Mouse (Mus musculus): ENCODE measurements around the gene Clec14a. TPM values are rescaled to one million over a fixed set of nuclear protein-coding genes. Genes with fewer than 3 reads are reported as not detected.
"Not testable (repeated sequence)": the region's sequence is repeated elsewhere in the genome, so short reads cannot be mapped to it uniquely, and the experiment has no call there.

Clec14a gene
- 9.9 and 10.3 TPM in 2 replicates for polyA plus RNA-seq (2015; fragmentation: Nextera tagmentation; extraction: Ambion mirVana)

GRCm38 (mm10) chr12:58268563-58269501 lies at the start of gene Clec14a:
Gene Clec14a (minus strand): TSS chr12:58269290.
- peak within 1 kb of the TSS; percentile 37; the same call in 1 of the 2 replicates for H3K9ac ChIP-seq (replicated peaks)

GRCm38 (mm10) chr12:58307835-58308234 lies 38.7 kb upstream of the Clec14a start:
- DNase-seq (no peak), ATAC-seq (no peak)
- Histone ChIP-seq H3K9ac (replicated peaks) (no peak overlapping the region), H3K4me3 (ENCODE audit: low read depth, low read length) (no peak overlapping the region), H3K9me3 (ENCODE audit: low read length) (no peaks in the 10 kb centered on the region), H3K27me3 (ENCODE audit: insufficient read depth, low read length) (no peaks in the 10 kb centered on the region), H3K27ac (ENCODE audit: low read depth) (no peak overlapping the region), H3K4me2 (ENCODE audit: low read depth, low read length) (no peak overlapping the region), H3K36me3 (replicated peaks; ENCODE audit: insufficient read depth, low read length) (no peaks in the 10 kb centered on the region), H3K4me1 (ENCODE audit: insufficient read depth) (no peaks in the 10 kb centered on the region)
- TF ChIP-seq EP300 (IDR thresholded peaks at IDR 0.05; ENCODE audit: low read depth) (no peak), CTCF (IDR thresholded peaks at IDR 0.05; ENCODE audit: low read depth) (no peak)
- WGBS (ENCODE audit: insufficient replicate concordance) = 65% methylated on average over 2 of the region's 2 CpGs

More at GRCm38 (mm10) chr12:58268563-58269501, at the start of gene Clec14a:
- TF ChIP-seq CTCF (IDR thresholded peaks at IDR 0.05; ENCODE audit: low read depth) (no peak), EP300 (IDR thresholded peaks at IDR 0.05; ENCODE audit: low read depth) (no peak)
- DNase-seq (peak; percentile 21), ATAC-seq (peak; percentile 77)
- Histone ChIP-seq H3K27ac (ENCODE audit: low read depth) (peak within 1 kb of the TSS; percentile 16), H3K4me1 (ENCODE audit: insufficient read depth) (no peaks in the 10 kb centered on the region), H3K27me3 (ENCODE audit: insufficient read depth, low read length) (no peaks in the 10 kb centered on the region), H3K36me3 (replicated peaks; ENCODE audit: insufficient read depth, low read length) (no peaks in the 10 kb centered on the region), H3K9me3 (ENCODE audit: low read length) (no peaks in the 10 kb centered on the region), H3K4me3 (ENCODE audit: low read depth, low read length) (peak within 1 kb of the TSS; percentile 38), H3K4me2 (ENCODE audit: low read depth, low read length) (peak within 1 kb of the TSS; percentile 59)
- WGBS (ENCODE audit: insufficient replicate concordance) = 9% methylated on average over 31 of the region's 32 CpGs

- not testable (repeated sequence) for H3K36me3 ChIP-seq (replicated peaks; ENCODE audit: insufficient read depth, low read length); H3K4me3 ChIP-seq (ENCODE audit: low read depth, low read length); H3K27ac ChIP-seq (ENCODE audit: low read depth); H3K9ac ChIP-seq (replicated peaks); H3K4me1 ChIP-seq (ENCODE audit: insufficient read depth); H3K27me3 ChIP-seq (ENCODE audit: insufficient read depth, low read length); H3K9me3 ChIP-seq (ENCODE audit: low read length); H3K4me2 ChIP-seq (ENCODE audit: low read depth, low read length)
- DNase-seq (peak; percentile 41), ATAC-seq (peak; percentile 60)
- 56% methylated on average over 8 of the region's 8 CpGs for WGBS (ENCODE audit: insufficient replicate concordance)
These were observed 37.3 kb upstream of the Clec14a start for GRCm38 (mm10) chr12:58306402-58306801.

GRCm38 (mm10) chr12:58305567-58305966 lies 36.5 kb upstream of the Clec14a start:
- no peak for DNase-seq
- no peak overlapping the region for H3K4me3 ChIP-seq (ENCODE audit: low read depth, low read length)
- WGBS (ENCODE audit: insufficient replicate concordance) = 13% methylated on average over 2 of the region's 2 CpGs

GRCm38 (mm10) chr12:58296980-58297379 lies 27.9 kb upstream of the Clec14a start:
- Histone ChIP-seq H3K27me3 (ENCODE audit: insufficient read depth, low read length) (no peaks in the 10 kb centered on the region), H3K9ac (replicated peaks) (no peak overlapping the region), H3K27ac (ENCODE audit: low read depth) (no peak overlapping the region), H3K4me1 (ENCODE audit: insufficient read depth) (no peaks in the 10 kb centered on the region), H3K4me3 (ENCODE audit: low read depth, low read length) (no peak overlapping the region), H3K9me3 (ENCODE audit: low read length) (no peaks in the 10 kb centered on the region), H3K4me2 (ENCODE audit: low read depth, low read length) (no peak overlapping the region), H3K36me3 (replicated peaks; ENCODE audit: insufficient read depth, low read length) (no peaks in the 10 kb centered on the region)
- TF ChIP-seq CTCF (IDR thresholded peaks at IDR 0.05; ENCODE audit: low read depth) = no peak
- DNase-seq (no peak), ATAC-seq (no peak)
- 67% methylated on average over 6 of the region's 6 CpGs for WGBS (ENCODE audit: insufficient replicate concordance)

More at GRCm38 (mm10) chr12:58305567-58305966, 36.5 kb upstream of the Clec14a start:
- Histone ChIP-seq H3K4me1 (ENCODE audit: insufficient read depth) (no peaks in the 10 kb centered on the region), H3K36me3 (replicated peaks; ENCODE audit: insufficient read depth, low read length) (no peaks in the 10 kb centered on the region), H3K27ac (ENCODE audit: low read depth) (no peak overlapping the region), H3K9ac (replicated peaks) (no peak overlapping the region), H3K4me2 (ENCODE audit: low read depth, low read length) (no peak overlapping the region), H3K9me3 (ENCODE audit: low read length) (no peaks in the 10 kb centered on the region), H3K27me3 (ENCODE audit: insufficient read depth, low read length) (no peaks in the 10 kb centered on the region)
- TF ChIP-seq EP300 (IDR thresholded peaks at IDR 0.05; ENCODE audit: low read depth) (0 out of 2 replicates have a peak, but pooled peaks have one; percentile 14), CTCF (IDR thresholded peaks at IDR 0.05; ENCODE audit: low read depth) (no peak)
- ATAC-seq = no peak

- Histone ChIP-seq H3K36me3 (replicated peaks; ENCODE audit: insufficient read depth, low read length) (no peaks in the 10 kb centered on the region), H3K9me3 (ENCODE audit: low read length) (no peaks in the 10 kb centered on the region), H3K4me2 (ENCODE audit: low read depth, low read length) (no peak overlapping the region), H3K9ac (replicated peaks) (no peak overlapping the region), H3K4me1 (ENCODE audit: insufficient read depth) (no peaks in the 10 kb centered on the region), H3K4me3 (ENCODE audit: low read depth, low read length) (no peak overlapping the region), H3K27ac (ENCODE audit: low read depth) (no peak overlapping the region), H3K27me3 (ENCODE audit: insufficient read depth, low read length) (no peaks in the 10 kb centered on the region)
- no peak for TF ChIP-seq CTCF (IDR thresholded peaks at IDR 0.05; ENCODE audit: low read depth)
- TF ChIP-seq EP300 (IDR thresholded peaks at IDR 0.05; ENCODE audit: low read depth) = no peak
- WGBS (ENCODE audit: insufficient replicate concordance) = 73% methylated on average over 3 of the region's 3 CpGs
- no peak for ATAC-seq
- no peak for DNase-seq
These were observed 16.8 kb upstream of the Clec14a start for GRCm38 (mm10) chr12:58285912-58286311.

All from liver, postnatal 0 days (tissue).